Mouse (Mus musculus) heart, adult 9 months (tissue): Measurements from ENCODE around the gene Anp32b.

Source experiments
- DNase-seq, 2 experiments: peaks; one replicate each; pipeline ENCODE4 v3.0.0; 2022; ENCODE audit warnings: low spot score in 2 of 2

Gene Anp32b

DNA sequence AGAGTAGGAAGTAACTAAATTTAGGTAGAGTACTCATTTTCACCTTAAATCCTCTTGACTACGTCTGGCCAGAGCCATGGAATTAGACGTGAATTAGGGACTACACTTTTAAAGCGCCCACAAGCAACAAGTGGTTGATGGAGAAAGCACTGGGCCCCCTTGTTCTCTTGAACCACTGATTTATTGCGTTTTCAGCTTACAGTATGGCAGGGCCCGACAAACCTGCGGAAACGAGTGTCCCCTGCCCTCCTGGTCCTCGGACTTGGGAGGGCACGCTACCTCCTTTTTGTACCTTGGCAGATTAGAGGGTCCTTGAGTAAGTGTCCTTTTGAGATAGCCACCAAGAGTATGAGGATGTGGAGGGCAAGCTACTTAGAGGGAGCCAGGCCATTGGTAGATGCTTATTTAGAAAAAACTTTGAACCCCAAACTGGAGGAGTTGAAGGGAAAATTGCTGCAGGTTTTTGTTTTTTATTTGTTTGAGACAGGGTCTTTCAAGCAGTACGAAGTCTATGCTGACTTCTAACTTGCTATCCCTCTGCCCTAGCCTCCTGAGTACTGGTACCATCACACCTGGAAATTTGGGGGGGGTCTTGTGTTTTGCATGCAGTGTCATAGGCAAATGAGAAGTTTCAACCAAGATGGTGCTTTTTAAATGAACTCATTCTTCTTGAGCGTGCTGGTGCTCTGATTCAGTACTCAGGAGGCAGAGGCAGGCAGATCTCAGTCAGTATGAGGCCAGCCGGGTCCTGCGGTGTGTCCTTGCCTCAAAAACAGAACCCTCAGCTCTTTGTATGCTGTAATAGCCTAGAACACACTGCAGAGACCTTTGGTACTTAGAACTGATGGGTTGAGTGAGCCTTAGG lies 2.4 kb downstream of the Anp32b start:
- DNase-seq, result no peak

DNA sequence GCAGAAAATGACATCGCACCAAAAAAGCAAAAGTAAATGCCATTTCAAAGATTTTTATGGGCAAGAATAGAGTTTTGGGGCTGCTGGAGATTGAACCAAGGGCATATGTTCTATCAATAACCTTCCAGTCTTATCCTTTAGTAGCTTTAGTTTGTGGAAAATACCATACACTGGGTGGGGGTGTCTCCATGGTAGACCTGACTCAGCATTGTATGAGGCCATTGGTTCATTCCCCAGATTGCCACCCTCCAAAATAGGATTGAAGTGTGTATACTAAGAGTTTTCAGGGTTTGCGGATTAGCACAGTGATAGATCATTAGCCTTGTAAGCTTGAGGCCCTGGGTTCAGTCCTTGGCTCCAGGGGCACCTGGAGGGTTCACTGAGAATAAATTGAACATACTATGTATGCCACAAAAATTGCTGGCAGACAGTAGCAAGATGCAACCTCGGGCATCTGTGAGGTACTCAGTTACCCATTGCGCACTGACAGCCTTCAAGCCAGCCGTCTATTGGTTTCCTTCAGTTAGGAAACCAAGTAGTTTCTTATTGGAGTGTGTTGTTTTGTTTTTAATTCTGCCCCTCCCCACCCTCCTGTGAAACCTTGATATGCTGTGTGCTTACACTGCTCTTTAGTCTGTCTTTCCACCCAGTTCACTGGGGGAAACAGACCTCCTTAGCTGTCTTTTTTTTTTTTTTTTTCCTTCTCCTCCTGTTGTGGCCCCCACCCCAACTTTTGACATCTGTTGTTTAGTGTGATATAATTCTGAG lies 3.6 kb downstream of the Anp32b start:
- DNase-seq, result no peak

DNA sequence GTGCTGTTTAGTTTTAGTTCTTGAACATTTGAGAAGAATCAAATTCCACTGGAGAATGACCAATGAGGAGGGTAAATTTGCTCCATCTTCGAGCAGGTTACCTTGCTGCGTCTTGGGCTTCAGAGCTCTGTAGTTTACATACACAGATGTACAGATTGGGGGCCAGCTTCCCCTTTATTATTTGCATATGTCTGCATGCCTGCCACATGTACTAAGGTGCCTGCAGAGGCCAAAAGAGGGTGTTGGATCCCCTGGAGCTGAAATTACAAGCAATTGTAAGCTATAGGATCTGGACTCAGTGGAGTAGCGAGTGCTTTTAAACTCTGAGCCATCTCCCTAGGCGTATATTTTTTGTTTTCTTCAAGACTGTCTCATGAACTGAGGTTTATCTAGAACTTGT lies 6.1 kb downstream of the Anp32b start:
- no peak for DNase-seq

DNA sequence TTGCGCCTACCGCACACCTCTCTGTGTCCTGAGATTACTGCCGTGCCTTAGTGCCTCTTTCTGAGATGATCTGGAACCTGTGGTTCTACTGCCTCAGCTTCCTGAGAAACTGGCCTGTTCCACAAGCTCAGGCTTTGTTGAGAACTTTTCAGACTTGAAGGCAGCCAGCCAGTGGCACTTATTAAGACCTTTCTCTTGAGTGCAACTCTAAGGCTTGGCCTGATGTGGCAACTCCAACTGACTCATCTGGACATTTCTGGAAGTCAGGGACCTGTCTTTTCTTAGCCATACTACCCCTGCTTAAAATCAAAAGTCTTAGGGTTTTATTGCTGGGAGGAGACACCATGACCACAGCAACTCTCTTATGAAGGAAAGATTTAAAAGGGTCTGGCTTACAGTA lies 6.5 kb downstream of the Anp32b start:
- no peak for DNase-seq

DNA sequence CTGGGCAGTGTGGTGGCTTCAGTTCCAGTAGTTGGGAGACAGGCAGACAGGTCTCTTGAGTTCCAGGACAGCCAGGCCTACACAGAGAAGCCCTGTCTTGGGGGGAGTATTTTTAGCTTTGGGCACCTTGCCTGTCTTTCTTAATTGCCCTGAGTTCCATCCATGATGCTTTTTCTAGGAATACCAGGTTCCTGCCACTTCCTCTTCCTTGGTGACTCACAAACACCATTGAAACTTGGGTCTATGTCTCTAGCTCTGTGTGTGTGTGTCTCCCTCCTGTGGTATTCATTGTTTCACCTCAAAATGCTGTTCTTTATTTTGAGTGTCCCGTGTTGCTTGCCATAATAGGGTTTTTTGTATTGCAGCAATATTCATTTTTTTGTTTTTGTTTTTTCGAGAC lies 7.7 kb downstream of the Anp32b start:
- DNase-seq, result no peak

DNA sequence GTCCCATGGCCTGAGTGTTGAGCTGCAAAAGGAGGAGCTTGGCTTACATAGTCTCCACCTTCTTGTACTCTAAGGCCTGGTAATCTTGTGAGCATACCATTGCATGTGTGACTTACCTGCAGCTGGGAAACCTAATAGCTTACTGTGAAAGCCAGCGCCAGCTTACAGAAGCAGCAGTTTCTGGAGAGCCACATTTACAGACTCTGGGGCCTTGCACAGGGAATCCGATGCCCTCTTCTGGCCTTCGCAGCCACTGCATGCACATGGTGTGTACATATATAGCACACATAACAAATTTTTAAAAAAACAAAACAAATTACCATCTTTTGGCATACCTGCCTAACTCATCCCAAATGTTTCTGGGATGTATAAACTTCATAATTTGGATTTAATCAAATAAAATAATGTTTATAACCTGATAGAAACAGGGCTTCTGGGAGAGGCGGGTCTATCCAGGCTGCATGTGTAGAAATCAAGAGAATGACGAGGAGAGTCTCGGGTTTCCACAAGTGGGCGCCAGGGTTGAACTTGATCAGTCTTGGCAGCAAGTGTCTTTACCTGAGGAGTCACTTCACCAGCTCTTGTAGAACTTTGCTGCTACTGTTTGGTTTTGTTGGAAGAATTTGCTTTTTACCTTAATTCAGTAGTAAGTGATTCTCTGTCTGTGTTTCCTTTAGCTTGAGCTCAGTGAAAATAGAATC lies 12.6 kb downstream of the Anp32b start:
- no peak for DNase-seq

DNA sequence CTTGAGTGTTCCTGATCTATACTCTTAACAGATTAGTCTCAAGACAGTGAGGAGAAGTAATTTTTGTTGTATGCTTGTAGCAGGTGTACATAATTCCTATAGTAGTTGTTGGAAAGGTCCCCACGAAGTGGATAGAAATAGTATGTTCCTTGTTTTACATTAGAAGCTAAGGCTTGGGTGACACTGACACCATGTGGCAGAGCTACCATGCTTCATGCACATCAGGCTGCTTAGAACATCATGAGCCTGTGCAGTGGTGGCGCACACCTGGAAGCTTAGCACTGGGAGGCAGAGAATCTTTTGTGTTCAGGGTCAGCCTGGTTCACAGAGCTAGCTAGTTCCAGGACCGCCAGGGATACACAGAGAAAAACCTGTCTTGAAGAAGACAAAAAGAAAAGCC lies 15.0 kb downstream of the Anp32b start:
- no peak for DNase-seq

DNA sequence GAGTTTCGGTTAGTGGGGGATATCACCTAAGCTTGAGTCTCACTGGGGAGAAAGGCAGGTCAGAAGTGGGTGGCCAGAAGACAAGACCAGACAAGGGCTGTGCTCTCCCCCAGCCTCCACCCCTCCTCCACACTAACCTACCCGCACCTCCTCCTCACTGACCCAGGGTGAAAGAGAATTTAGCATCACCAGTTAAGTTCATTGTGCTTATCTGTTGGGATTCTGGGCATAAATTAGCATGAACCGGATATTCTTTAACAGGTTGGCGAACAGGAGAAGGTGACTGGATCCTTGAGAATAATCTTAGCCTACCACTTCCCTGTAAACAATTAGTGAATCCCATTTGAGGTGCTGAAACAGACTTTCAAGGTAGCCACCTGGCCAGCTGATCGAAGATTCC lies 24.4 kb downstream of the Anp32b start:
- no peak for DNase-seq

DNA sequence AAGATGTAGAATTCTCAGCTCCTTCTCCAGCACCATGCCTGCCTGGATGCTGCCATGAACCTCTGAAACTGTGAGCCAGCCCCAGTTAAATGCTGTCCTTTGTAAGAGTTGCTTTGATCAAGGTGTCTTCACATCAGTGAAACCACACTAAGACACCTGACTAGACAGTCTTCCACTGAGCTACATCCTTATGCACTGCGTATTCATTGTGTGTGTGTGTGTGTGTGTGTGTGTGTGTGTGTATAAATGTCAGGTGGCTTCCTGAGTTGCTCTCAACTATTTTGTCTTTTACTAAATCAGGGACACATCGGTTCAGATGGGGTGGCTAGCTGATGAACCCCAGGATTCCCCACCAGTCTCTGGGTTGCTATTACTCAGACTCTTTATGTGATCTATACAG lies 28.4 kb downstream of the Anp32b start:
- no peak for DNase-seq

DNA sequence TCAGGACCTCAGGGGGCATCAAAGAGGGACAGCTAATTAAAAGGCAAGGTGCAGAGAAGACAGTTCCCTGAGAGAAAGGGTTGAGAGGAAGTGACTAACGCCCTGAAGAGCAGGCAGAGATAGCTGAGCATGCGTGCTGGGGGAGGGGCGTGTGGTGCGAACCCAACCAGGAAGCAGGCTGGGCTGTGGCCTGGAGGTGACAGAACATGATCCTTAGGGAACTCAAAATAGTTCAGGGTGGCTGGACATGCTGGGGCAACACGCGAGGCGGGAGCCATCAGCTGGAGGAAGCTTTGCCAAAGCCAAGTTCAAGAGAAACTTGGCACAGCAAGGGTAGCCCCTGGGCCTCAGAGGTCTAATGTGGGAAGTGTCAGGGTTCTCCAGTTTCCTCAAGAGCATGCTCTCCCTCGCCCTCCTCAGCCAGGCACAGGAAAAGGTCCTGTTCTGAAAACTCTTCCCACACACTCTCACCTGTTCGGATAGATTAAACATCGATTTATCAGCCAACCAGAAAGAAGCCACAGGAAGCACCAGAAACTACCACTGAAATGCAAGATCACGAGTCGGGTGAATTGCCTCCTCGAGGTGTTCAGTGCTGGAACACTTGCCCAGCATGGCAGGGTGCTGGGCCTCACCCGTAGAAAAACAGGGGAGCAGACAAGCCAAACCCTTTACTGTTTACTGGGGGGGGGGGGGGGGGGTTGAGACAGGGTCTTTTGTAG lies 35.2 kb downstream of the Anp32b start:
- DNase-seq, result peak; percentile 82 to 86

DNA sequence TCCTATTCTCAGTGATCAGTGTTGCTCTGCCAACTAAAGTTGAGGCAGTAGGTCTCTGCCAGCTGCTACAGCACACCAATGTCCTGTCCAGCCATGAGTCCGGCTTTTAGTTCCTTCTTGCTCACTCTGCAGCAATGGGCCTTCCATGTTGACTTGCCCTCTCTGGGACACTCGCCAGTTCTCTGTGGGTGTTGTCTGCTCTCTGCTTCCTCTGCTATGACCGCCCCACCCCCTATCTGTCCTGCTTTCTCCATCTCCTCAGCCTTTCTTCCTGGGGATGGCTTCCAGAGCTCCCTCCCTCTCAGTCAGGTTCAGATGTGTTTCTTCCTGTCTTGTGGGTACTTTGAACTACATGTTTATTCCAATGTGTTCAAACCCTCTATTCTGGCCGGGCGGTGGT lies 36.6 kb downstream of the Anp32b start:
- DNase-seq, result peak; percentile 80 to 86

DNA sequence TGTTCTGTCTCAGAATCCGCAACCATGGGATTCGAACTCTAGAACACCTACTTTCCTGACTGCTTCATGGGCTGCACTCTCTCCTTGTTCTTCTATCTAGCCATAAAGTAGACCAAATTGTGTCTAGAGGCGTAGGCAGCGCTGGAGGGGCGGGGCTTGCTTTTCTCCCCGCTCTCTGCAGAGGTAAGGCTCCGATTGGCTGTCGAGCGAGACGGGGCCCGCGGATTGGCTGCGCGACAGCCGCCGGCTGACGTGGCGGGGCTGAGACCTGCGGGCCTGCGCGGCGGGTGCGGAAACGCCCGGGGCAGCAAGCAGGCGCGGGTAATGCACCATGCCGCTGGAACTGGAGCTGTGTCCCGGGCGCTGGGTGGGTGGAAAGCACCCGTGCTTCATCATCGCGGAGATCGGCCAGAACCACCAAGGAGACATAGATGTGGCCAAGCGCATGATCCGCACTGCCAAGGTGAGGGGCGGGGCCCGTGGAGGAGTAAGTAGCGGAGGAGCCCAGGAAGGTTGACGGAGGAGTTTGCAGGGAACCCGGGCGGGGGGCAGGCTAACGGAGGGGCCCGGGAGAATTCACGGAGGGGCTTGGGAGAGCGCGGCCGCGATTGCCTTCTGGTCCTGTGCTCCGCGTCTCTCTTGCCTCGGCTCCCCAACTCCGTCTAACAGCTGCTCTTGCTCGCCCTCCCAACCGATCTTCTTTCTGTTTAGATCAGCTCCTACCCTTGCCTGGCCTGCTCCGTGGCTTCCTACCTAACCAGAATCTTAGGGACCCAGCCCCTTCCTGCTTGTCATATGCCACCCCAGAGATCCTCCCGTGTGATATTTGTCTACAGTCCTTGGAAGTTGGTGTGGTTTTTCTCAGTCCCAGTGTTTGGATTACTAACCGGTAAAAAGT lies 38.6 kb downstream of the Anp32b start, which contains the start of gene Nans:
Nans (plus strand) TSS at position 221 of the 898 bp plus-strand sequence.
- peak; percentile 94 to 95 for DNase-seq

DNA sequence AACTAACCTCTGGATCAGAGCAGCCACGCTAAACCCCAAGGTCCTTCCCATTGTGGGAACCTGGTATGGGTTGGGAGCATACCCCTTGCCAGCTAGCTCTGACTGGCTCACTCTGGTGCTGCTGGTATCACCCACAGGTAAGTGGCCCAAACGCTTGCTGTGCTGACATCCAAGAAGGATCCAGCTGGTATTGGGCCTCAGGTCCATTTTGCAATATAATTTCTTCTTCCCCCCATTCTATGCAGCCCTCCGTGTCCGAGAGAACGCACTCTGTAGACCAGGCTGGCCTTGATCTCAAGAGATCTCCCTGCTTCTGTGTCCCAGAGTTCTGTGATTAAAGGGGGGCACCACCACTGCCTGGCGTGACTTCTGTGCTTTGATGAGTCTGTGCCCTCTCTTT lies 42.4 kb downstream of the Anp32b start:
- DNase-seq, result no peak

DNA sequence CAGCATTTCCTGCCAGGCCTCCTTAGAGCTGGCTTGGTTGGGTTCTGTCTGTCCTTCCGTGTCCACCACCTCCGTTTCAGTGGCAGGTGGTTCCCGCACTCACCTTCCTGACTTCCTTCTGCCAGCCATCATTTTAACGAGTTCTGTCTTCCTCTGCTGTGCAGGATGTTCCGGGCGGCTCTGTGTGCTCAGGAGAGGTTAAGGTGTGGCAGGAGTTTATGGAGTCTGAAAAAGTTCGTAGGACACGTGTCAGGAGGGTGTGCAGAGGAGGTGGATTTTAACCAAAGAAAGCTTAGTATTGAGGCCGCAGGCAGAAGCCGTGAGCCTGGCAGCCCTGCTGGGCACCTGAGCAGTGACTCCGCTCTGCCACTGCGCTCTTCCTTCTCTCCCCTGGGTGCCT lies 44.8 kb downstream of the Anp32b start:
- no peak for DNase-seq

DNA sequence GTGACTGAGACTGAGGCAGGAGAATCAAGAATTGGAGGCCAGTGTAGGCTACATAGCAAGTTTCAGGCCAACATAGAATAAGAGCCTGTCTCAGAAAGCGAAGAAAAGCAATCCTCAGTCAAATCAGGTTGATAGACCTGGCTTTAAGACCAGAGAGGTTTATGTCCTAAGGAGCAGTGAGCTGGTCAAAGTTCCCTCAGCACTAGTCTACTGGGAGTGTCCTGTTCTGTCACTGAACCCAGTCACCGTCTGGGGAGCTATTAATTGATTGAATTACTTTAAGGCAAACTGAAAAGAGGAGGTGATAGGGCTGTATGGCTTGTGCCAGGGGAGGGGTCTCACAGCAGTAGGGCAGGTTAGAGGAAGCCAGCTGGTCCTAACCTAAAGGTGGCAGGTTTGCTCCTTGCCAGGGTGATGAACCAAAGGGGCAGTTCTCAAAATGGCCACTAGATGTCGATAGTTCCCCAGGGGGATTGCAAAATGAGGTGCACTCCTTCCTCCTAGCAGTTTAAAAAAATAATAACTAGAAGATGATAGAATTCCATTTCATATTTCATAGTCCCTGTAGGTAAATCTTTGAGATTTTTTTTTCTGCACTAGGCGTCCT lies 46.7 kb downstream of the Anp32b start:
- DNase-seq, result peak; percentile 53 to 70

DNA sequence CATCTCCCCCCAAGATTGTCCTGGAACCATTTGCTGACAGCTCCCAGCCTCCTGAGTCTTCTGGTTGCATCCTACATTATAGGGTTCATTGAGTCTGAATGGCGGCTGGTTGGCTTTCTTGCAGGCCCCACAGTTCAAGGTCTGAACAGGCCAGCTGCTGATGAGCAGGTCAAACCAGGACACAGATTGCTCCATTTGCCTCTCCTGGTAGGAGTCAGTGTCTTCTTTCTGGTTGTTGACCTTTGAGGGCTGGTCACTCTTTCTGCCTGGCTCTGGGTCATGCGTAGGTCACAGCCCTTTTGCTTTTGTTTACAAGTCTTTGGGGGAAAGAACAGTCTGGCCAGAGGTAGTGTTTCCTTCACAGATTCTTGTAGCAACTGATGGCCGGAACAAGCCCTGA lies 47.8 kb downstream of the Anp32b start:
- DNase-seq, result no peak

DNA sequence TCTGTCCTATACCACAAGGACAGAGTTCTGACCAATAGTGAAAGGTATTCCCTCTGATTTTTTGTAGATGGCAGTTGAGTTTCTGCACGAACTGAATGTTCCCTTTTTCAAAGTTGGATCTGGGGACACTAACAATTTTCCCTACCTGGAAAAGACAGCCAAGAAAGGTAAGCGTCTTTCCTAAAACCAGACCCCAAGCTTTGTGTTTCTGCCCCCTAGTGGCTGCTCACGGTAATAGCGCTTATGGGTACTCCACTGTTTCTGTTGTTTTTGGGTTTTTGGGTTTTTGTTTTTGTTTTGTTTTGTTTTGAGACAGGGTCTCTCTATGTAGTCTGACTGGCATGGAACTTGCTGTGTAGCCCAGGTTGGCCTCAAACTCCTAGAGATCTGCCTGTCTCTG lies 48.3 kb downstream of the Anp32b start:
- no peak for DNase-seq

DNA sequence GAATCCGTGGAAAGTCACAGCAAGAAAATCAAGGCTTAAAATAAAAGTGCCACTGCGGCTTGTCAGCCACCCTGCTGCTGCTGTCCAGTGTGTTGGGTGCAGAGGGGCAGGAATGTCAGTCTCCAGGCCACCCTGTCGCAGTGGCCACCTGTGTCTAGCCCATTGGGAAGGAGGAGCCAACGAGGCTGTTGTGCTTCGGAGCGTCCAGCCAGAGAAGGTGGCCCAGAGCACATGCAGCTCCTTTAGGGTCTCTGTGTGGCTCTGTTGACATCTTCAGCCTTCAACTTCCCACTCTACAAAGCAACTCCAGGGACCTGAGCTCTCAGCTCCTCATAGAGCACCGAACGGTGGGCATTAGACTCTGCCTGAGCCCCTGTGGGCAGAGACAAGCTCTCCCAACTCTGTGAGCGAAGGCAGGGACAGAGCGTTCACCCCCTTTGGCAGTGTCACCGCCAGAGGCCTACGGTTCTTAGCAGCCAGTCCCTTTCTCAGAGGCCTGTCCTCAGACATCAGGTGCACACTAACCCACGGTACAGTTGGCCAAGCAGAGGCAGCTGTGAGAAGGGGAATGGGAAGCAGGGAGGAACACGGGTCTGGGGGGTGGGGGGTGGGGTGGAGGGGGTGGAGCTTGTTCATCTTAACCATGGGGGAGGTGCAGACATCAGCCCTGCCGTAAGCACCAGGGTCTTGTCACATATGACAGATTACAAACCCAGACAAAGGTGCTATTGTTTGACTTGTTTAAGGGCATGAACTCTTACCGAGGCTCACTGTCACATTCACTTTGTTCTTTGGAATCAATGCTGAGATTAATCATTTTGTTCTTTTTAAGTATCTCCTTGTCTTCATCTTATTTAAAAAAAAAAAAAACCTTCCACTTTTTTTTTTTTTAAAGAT lies 52.2 kb downstream of the Anp32b start:
- DNase-seq, result no peak

DNA sequence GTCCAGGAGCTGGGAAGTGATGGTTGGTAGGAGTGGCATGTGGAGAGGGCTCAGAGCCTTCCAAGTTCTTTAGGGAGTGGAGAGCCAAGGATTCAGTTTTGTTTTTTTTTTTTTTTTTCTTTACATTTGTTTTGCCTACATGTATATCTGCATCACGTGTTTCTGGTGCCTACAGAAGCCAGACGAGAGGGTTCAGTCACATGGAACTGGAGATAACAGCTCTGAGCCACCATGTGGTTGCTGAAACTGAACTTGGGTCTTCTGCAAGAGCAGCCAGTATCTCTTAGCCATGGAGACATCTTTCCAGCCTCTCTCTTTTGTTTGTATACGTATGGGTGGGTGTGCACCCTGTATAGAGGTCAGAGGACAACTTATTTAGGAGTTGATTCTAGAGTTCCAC lies 53.2 kb downstream of the Anp32b start:
- no peak for DNase-seq
